Mouse (Mus musculus) 416B (cell line): ENCODE results near the gene Vps25.
A peak's percentile ranks its signal among the peaks of the same experiment; 100 is the strongest.

Experiments used
- DNase-seq: peaks from one replicate; pipeline ENCODE4 v3.0.0; 2011; ENCODE audit warnings: low read depth

The Vps25 gene

GRCm38 (mm10) chr11:101253613-101254389 lies at the start of gene Vps25:
TSS of gene Vps25 (plus strand) at chr11:101253707.
- peak; percentile 90 for DNase-seq

DNA sequence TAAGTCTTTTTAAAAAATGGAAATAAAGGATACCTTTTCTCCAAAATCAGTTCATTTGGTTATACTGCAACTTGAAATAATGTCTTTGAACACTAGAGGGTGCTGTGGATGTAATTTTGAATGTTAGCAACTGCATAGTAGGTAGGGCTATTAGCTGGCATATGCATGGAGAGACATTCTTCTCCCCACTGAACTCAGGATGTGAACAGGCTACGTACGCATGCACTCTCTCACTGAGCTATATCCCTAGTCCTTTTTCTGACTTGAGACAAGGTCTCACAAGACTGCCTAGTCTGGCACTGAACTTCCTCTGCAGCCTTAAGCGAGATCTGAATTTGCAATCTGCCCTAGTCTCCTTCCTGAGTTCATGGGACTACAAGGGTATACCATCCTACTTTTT lies 41.5 kb upstream of the Vps25 start:
- DNase-seq, result peak; percentile 88

- DNase-seq, result no peak
Observed at GRCm38 (mm10) chr11:101216936-101217335, 36.6 kb upstream of the Vps25 start.

DNA sequence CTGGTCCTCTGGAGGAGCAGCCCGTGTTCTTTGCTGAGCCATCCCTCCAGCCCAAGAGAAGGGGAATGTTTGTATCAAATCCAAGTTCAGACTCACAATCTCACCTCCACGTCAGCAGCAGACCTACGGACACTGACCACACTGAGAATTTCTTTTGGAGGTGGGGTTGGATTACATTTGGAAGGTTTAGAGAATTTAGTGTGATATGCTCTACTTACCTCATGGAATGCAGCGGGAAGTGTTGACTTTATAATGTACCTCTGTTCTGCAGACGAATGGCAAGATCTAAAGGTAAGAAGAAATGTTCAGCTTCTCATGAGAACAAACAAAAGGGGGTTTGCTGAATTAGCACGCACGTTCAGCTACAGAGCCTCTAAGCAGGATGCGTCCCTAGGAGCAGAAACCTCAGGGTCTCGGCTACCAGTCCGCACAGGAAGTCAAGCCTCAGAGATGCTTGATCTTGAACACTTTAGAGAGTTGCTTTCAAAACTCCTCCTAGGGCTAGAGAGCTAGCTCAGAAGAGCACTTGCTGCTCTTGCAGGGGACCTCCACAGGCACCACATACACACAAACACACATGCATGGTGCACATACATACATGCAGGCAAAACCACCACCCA lies 35.0 kb upstream of the Vps25 start:
- no peak for DNase-seq

GRCm38 (mm10) chr11:101220853-101221252 lies 32.7 kb upstream of the Vps25 start:
- DNase-seq, result peak; percentile 78

DNA sequence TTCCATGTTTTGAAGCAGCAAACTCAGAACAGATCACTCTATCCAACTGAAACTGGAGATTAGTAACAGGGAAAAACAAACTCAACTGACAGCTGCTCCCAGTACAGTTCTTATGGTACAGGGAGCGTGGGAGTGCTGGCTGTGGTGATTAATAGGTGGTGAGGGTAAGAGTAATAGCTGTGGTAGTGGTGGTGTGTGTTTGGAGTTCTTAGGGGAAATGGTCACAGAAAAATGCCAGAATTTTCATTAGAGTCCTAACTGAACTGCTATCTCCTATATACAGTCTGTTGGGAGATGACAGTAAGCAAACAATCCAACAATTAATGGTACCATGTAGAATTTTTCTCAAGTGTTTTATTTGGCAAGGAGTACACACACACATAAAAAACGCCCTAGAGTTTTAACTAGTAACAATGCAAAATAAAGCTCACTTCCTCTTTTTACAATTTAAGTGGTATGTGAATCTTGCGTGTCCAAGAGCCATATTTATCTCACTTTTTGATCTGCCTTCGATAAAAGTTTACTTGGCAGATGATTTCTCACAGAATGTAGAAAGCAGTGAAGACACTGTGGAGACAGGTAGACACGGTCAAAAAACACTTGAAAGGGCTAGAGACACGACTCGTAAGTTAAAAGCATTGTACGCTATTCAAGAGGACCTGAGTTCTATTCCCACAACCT lies 32.1 kb upstream of the Vps25 start:
- DNase-seq, result peak; percentile 69

DNA sequence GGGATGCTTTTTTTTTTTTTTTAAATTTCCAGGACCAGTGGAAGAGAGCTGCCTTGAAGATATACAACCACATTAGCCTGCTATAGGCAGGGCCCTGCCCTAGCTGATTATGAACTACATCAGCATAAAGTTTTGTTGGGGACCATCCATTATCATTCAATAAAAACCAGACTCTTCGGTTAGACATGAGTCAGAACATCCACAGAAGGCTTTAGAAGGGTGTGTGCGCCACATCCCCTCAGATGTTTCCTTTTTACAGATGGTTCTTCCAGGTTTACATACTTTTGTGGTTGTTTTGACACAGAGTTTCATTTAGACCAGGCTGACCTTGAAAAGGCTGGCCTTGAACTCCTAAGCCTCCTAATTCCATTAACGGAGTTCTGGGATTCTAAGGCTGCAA lies 29.2 kb upstream of the Vps25 start:
- peak; percentile 96 for DNase-seq

- DNase-seq, result peak; percentile 61
Observed at GRCm38 (mm10) chr11:101225331-101226064, 28.0 kb upstream of the Vps25 start.

- DNase-seq, result peak; percentile 77
Observed at GRCm38 (mm10) chr11:101226065-101226701, 27.3 kb upstream of the Vps25 start, which contains the start of gene Ezh1. TSS of gene Ezh1 (minus strand) at chr11:101226463.

GRCm38 (mm10) chr11:101229361-101229900 lies 24.1 kb upstream of the Vps25 start:
- DNase-seq, result no peak

DNA sequence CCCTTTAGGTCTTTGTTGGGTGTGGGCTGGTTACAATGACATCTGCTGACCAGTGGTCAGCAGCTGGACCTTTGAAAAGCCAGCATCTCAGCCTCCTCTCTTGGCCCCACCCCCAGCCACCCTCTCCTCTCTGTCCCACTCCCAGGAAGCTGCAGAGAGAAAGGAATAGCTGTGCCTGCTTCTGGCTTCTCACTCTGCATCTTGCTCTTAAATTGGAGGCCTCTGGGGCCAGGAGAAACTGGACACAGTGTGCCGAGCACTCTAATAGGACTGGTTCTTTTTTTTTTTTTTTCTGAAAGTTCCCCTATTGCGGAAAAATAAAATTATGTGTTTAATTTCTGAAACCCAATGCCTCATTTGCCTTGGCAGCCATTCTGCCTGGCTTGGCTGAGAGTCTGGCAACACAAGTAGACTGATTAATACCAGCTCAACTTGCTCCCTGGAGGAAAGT lies 23.4 kb upstream of the Vps25 start:
- DNase-seq, result no peak

DNA sequence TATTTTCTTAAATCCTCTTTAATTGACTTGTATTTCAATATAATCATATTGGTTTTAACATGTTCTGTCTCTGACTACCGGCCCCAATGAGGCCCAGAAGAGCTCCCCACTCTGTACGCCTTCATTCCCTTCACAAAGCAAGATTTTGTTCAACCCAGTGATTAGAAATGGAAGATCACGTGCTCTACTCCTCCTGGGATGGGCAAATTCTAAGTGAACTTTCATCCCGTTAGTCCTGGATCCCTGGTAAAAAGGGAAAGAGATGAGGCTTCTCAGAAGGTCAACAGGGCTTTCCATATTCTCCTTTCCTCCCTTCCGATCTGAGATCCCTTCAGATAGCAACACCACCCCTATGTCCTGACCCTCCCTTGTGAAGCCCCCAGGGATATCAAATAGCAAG lies 23.0 kb upstream of the Vps25 start:
- DNase-seq, result no peak

- no peak for DNase-seq
Observed at GRCm38 (mm10) chr11:101230991-101231871, 22.3 kb upstream of the Vps25 start.

GRCm38 (mm10) chr11:101232010-101232839 lies 21.3 kb upstream of the Vps25 start:
- peak; percentile 92 for DNase-seq

DNA sequence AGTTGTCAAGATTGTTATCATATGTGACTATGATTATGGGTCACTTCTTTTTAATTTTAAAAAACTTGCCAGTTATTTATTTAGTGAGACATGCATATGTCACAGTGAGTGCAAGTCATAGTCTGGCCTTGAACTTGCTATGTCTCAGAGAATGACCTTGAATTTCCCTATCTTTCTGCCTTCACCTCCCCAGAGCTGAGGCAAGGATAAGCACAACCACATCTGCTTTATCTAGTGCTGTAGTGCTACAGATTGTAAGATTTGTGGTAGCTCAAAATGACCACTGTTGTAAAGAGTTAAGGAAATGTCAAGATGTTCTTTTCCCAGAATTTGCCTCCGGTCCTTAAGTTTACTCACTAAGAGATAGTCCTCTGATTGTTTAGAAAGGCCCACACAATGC lies 20.3 kb upstream of the Vps25 start:
- peak; percentile 85 for DNase-seq

GRCm38 (mm10) chr11:101234124-101234523 lies 19.4 kb upstream of the Vps25 start:
- no peak for DNase-seq

- DNase-seq, result peak; percentile 46
Observed at GRCm38 (mm10) chr11:101235429-101235828, 18.1 kb upstream of the Vps25 start.

DNA sequence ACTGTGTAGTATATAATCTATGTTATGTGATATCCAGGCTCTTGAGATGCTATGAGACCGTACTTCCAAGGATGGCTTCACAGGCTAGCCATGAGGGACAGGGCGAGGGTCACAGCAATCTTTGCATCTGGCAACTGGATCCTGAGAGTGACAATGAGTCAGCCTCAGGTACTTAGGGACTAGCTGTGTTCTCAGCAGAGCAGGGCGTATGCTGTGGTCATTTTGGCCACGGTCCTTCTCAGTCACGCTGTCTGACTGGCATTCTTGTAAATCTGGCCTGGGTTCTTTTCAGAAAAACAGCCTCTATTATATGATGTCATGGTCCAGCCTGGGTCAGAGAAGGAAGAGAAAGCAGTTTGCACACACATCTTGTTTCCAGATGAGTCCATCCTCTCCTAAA lies 16.7 kb upstream of the Vps25 start:
- DNase-seq, result no peak

GRCm38 (mm10) chr11:101238071-101238647 lies 15.3 kb upstream of the Vps25 start:
- no peak for DNase-seq
